Mouse (Mus musculus) CD4-positive, CD25-positive, alpha-beta regulatory T cell, adult 4 months (primary cell): ENCODE measurements around the gene Kpna3. TPM values are rescaled to one million over a fixed set of nuclear protein-coding genes. Genes with fewer than 3 reads are reported as not detected.
"Not testable (repeated sequence)": the region's sequence is repeated elsewhere in the genome, so short reads cannot be mapped to it uniquely, and the experiment has no call there.

Source experiments
- ATAC-seq: one replicate; pipeline ENCODE4 v1.8.0; 2017
- polyA plus RNA-seq, 2 experiments: library from polyadenylated mRNA; unstranded; fragments of 100-300 nt; shearing (Covaris generic); gene quantifications; one replicate each; pipeline ENCODE4 v1.2.1; 2017

Kpna3 gene
- polyA plus RNA-seq, 2 experiments from 2014 or later: 30.6 to 35.1 TPM

- no peak for ATAC-seq
Observed at GRCm38 (mm10) chr14:61390586-61390985, 49.1 kb downstream of the Kpna3 start.

GRCm38 (mm10) chr14:61367290-61367689 lies 72.4 kb downstream of the Kpna3 start:
- no peak for ATAC-seq

- no peak for ATAC-seq
Observed at GRCm38 (mm10) chr14:61364656-61365055, 75.0 kb downstream of the Kpna3 start.

- no peak for ATAC-seq
Observed at GRCm38 (mm10) chr14:61363734-61364133, 75.9 kb downstream of the Kpna3 start.

GRCm38 (mm10) chr14:61362268-61362667 lies 77.4 kb downstream of the Kpna3 start:
- ATAC-seq: no peak

GRCm38 (mm10) chr14:61360981-61361511 lies 78.6 kb downstream of the Kpna3 start:
- no peak for ATAC-seq

- peak; percentile 94 for ATAC-seq
Observed at GRCm38 (mm10) chr14:61360131-61360980, 79.3 kb downstream of the Kpna3 start, which contains the start of gene Ebpl. TSS of gene Ebpl (minus strand) at chr14:61360439.

- no peak for ATAC-seq
Observed at GRCm38 (mm10) chr14:61354251-61355235, 85.1 kb downstream of the Kpna3 start.

- no peak for ATAC-seq
Observed at GRCm38 (mm10) chr14:61350808-61351207, 88.9 kb downstream of the Kpna3 start.

GRCm38 (mm10) chr14:61349876-61350275 lies 89.8 kb downstream of the Kpna3 start:
- no peak for ATAC-seq

GRCm38 (mm10) chr14:61346827-61347698 lies 92.6 kb downstream of the Kpna3 start:
- no peak for ATAC-seq

- no peak for ATAC-seq
Observed at GRCm38 (mm10) chr14:61344590-61344989, 95.1 kb downstream of the Kpna3 start.

GRCm38 (mm10) chr14:61339381-61339780 lies 100.3 kb downstream of the Kpna3 start:
- no peak for ATAC-seq

- ATAC-seq: peak; percentile 44
Observed at GRCm38 (mm10) chr14:61330996-61331561, 108.6 kb downstream of the Kpna3 start.

GRCm38 (mm10) chr14:61330591-61330990 lies 109.1 kb downstream of the Kpna3 start:
- no peak for ATAC-seq

GRCm38 (mm10) chr14:61327618-61328450 lies 111.8 kb downstream of the Kpna3 start:
- ATAC-seq: peak; percentile 92

- not testable (repeated sequence) for ATAC-seq
Observed at GRCm38 (mm10) chr14:61327007-61327406, 112.7 kb downstream of the Kpna3 start.

- no peak for ATAC-seq
Observed at GRCm38 (mm10) chr14:61322740-61323139, 116.9 kb downstream of the Kpna3 start.

GRCm38 (mm10) chr14:61321200-61321599 lies 118.5 kb downstream of the Kpna3 start:
- no peak for ATAC-seq

GRCm38 (mm10) chr14:61320765-61321164 lies 118.9 kb downstream of the Kpna3 start:
- no peak for ATAC-seq
